Mouse (Mus musculus): Measurements from ENCODE around the gene C130050O18Rik. TPM values are rescaled to one million over a fixed set of nuclear protein-coding genes. Genes with fewer than 3 reads are reported as not detected.

The C130050O18Rik gene
- polyA plus RNA-seq, 1 experiment from 2014 or later, result 0.23 TPM

DNA sequence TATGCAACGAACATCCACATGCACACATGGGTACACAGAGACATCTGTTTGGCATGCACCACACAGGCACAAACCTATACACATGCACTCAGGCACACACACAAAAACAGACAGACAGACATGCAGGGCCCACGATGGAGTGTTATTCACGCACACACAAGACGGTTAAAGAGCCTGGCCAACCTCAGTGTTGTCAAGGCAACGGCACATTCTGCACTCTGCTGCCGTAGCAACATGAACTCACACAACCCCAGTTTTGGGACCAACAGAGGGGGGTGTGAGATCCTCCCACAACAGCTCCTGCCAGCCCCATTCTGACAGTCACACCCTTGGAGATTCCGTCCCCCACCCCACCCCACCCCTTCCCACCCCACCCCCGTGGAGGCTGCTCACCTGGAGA lies 29.9 kb downstream of the C130050O18Rik start:
- DNase-seq (ENCODE audit: low spot score) (peak; percentile 59), ATAC-seq (replicated peaks; ENCODE audit: low FRiP score) (peak; percentile 51; the same call in 1 of the 2 replicates)
- no peaks in the 10 kb centered on the region for H3K27me3 ChIP-seq (ENCODE audit: control insufficient read depth, insufficient read depth, low read length)
- no peaks in the 10 kb centered on the region for H3K36me3 ChIP-seq (ENCODE audit: control insufficient read depth, insufficient read depth, low read length)
- no peaks in the 10 kb centered on the region for H3K9me3 ChIP-seq (ENCODE audit: control insufficient read depth, low read length)
- peaks cover 13% of the 10 kb centered on the region for H3K4me1 ChIP-seq (replicated peaks; ENCODE audit: control insufficient read depth, insufficient read depth, low read length)
- no peak overlapping the region for H3K27ac ChIP-seq (ENCODE audit: low read depth, low read length)
- WGBS, result 37% methylated on average over 8 of the region's 8 CpGs
- no peak overlapping the region for H3K4me2 ChIP-seq (ENCODE audit: low read depth, low read length, severe bottlenecking)
- H3K4me3 ChIP-seq (ENCODE audit: low read depth, low read length), result no peak overlapping the region
- H3K9ac ChIP-seq (ENCODE audit: low read length), result no peak overlapping the region; the same call in 1 of the 2 replicates

DNA sequence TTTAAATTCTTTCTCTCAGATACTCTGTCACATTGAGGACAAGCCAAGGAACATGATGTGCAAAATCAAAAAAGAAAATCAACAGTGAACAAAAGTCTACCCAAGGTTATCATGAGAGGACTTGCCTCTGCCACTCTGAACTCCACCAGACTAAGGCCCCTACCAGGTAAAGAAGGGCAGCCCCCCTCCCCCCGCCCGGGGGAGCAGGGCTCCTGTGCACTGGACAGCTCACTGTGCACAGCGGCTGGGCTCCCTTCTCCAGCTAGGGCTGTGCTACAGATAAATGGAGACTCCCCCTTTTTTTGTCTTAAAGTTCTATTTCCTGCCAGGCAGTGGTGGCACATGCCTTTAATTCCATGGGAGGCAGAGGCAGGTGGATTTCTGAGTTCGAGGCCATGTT lies 32.7 kb downstream of the C130050O18Rik start:
- H3K27ac ChIP-seq (ENCODE audit: low read depth, low read length), result no peak overlapping the region
- no peak overlapping the region for H3K9ac ChIP-seq (ENCODE audit: low read length)
- WGBS, result 95% methylated on average over 4 of the region's 4 CpGs
- H3K4me2 ChIP-seq (ENCODE audit: low read depth, low read length, severe bottlenecking), result no peak overlapping the region
- H3K36me3 ChIP-seq (ENCODE audit: control insufficient read depth, insufficient read depth, low read length), result no peaks in the 10 kb centered on the region
- peaks cover 13% of the 10 kb centered on the region for H3K4me1 ChIP-seq (replicated peaks; ENCODE audit: control insufficient read depth, insufficient read depth, low read length)
- ATAC-seq (replicated peaks; ENCODE audit: low FRiP score), result no peak
- no peaks in the 10 kb centered on the region for H3K9me3 ChIP-seq (ENCODE audit: control insufficient read depth, low read length)
- H3K27me3 ChIP-seq (ENCODE audit: control insufficient read depth, insufficient read depth, low read length), result no peaks in the 10 kb centered on the region
- H3K4me3 ChIP-seq (ENCODE audit: low read depth, low read length), result no peak overlapping the region
- no peak for DNase-seq (ENCODE audit: low spot score)

DNA sequence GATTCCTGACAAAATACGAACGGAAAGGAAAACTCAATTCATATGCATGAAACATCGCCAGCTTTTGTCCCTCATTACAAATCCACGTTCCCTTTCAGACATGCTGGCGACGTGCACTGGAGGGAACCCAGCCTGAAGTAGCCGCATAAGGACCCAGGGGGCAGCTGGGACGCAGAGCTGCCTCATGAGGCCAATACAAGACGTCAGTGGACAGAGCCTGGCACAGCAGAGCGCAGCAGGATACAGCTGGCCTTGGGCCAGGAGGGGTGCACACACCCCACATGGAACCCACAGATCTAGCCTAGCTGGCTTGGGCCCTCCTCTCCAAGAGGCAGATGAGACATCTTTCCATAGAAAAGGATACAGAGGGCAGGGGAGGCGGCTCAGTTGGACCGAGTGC lies 33.4 kb downstream of the C130050O18Rik start:
- WGBS, result 89% methylated on average over 12 of the region's 12 CpGs
- Histone ChIP-seq H3K27me3 (ENCODE audit: control insufficient read depth, insufficient read depth, low read length) (no peaks in the 10 kb centered on the region), H3K36me3 (ENCODE audit: control insufficient read depth, insufficient read depth, low read length) (no peaks in the 10 kb centered on the region), H3K9me3 (ENCODE audit: control insufficient read depth, low read length) (no peaks in the 10 kb centered on the region), H3K4me3 (ENCODE audit: low read depth, low read length) (no peak overlapping the region), H3K4me1 (replicated peaks; ENCODE audit: control insufficient read depth, insufficient read depth, low read length) (peaks cover 13% of the 10 kb centered on the region), H3K4me2 (ENCODE audit: low read depth, low read length, severe bottlenecking) (no peak overlapping the region), H3K9ac (ENCODE audit: low read length) (no peak overlapping the region), H3K27ac (ENCODE audit: low read depth, low read length) (no peak overlapping the region)
- no peak for DNase-seq (ENCODE audit: low spot score)
- no peak for ATAC-seq (replicated peaks; ENCODE audit: low FRiP score)

DNA sequence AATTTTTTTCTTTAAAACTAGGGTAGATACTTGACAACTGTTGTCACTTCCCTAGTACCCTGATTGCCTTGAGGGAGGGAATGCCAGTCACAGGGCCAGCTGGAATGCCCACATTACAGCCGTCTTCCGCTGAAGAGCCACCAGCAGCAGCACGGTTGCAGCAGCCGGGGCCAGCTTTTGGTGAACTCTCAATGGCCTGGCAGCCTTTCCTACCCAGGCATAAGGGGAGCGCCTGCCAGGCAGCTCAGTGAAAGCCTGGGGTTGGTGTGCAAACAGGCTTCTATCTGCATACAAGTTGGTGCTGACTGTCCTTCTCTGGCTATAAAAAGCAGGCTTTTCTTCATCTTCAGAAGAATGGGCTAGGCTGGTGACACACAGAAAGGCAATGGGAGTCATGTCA lies 35.4 kb downstream of the C130050O18Rik start:
- Histone ChIP-seq H3K4me2 (ENCODE audit: low read depth, low read length, severe bottlenecking) (no peak overlapping the region), H3K9me3 (ENCODE audit: control insufficient read depth, low read length) (no peaks in the 10 kb centered on the region), H3K27me3 (ENCODE audit: control insufficient read depth, insufficient read depth, low read length) (no peaks in the 10 kb centered on the region), H3K4me1 (replicated peaks; ENCODE audit: control insufficient read depth, insufficient read depth, low read length) (peaks cover 1% of the 10 kb centered on the region), H3K4me3 (ENCODE audit: low read depth, low read length) (no peak overlapping the region), H3K27ac (ENCODE audit: low read depth, low read length) (no peak overlapping the region), H3K36me3 (ENCODE audit: control insufficient read depth, insufficient read depth, low read length) (no peaks in the 10 kb centered on the region), H3K9ac (ENCODE audit: low read length) (no peak overlapping the region)
- ATAC-seq (replicated peaks; ENCODE audit: low FRiP score) (no peak), DNase-seq (ENCODE audit: low spot score) (no peak)
- 89% methylated on average over 5 of the region's 5 CpGs for WGBS

DNA sequence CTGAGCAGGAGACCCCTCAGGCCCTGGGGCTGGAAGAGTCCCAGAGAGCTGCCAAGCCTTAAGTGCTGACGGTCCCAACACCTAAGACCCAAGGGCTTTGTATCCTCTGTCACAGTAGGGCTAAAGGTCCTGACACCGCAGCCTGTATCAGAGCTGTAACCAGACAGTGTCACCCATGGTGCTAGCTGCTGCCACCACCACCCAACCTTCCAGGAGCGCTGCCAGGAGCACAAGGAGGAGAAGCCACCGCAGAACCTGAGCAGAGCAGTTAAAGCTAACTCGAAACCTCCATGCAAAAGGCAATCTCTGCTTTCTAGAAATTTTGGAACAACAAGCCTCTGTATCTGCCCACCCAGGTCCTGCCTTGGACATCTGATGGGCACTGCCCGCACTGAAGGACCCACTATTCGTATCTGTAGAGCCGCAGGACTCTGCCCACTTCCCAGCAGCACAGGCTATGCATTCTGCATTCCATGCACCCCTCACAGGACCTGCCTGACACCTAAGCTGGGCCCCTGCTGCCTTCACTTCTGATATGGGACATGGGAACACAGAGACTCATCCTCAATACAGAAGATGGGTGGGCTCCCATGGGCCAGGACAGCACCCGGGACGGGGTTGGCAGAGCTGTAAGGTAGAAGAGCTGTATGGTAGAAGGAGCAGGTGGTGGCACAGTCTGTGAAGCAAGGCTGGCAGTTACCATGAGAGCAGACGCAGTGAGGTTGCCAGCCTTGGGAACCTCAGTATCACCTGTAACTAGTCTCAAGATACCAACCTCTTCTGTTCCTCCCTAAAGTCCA lies 36.0 kb downstream of the C130050O18Rik start:
- H3K27ac ChIP-seq (ENCODE audit: low read depth, low read length), result no peak overlapping the region
- no peaks in the 10 kb centered on the region for H3K4me1 ChIP-seq (replicated peaks; ENCODE audit: control insufficient read depth, insufficient read depth, low read length)
- no peaks in the 10 kb centered on the region for H3K36me3 ChIP-seq (ENCODE audit: control insufficient read depth, insufficient read depth, low read length)
- no peak for ATAC-seq (replicated peaks; ENCODE audit: low FRiP score)
- H3K9me3 ChIP-seq (ENCODE audit: control insufficient read depth, low read length), result no peaks in the 10 kb centered on the region
- no peak overlapping the region for H3K4me2 ChIP-seq (ENCODE audit: low read depth, low read length, severe bottlenecking)
- H3K27me3 ChIP-seq (ENCODE audit: control insufficient read depth, insufficient read depth, low read length), result no peaks in the 10 kb centered on the region
- no peak overlapping the region for H3K4me3 ChIP-seq (ENCODE audit: low read depth, low read length)
- no peak overlapping the region for H3K9ac ChIP-seq (ENCODE audit: low read length)
- 93% methylated on average over 11 of the region's 11 CpGs for WGBS
- DNase-seq (ENCODE audit: low spot score), result no peak

DNA sequence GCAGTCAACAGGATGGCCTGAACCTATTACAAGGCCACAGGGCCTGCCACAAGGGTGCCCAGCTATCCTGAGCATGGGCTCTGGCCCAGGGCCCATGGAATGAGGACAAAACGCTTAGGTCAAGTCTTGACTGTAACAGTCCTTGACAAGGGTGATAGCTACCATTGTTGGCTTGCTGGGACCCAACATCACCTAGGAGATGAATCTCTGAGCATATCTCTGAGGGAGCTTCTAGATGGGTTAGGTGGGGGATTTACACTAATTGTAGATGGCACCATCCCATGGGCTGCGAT lies 36.6 kb downstream of the C130050O18Rik start:
- no peak overlapping the region for H3K9ac ChIP-seq (ENCODE audit: low read length)
- H3K27me3 ChIP-seq (ENCODE audit: control insufficient read depth, insufficient read depth, low read length), result no peaks in the 10 kb centered on the region
- H3K27ac ChIP-seq (ENCODE audit: low read depth, low read length), result no peak overlapping the region
- no peak for DNase-seq (ENCODE audit: low spot score)
- no peak for ATAC-seq (replicated peaks; ENCODE audit: low FRiP score)
- no peaks in the 10 kb centered on the region for H3K9me3 ChIP-seq (ENCODE audit: control insufficient read depth, low read length)
- 97% methylated on average over 2 of the region's 2 CpGs for WGBS
- no peaks in the 10 kb centered on the region for H3K36me3 ChIP-seq (ENCODE audit: control insufficient read depth, insufficient read depth, low read length)
- H3K4me3 ChIP-seq (ENCODE audit: low read depth, low read length), result no peak overlapping the region
- H3K4me2 ChIP-seq (ENCODE audit: low read depth, low read length, severe bottlenecking), result no peak overlapping the region
- H3K4me1 ChIP-seq (replicated peaks; ENCODE audit: control insufficient read depth, insufficient read depth, low read length), result no peaks in the 10 kb centered on the region

DNA sequence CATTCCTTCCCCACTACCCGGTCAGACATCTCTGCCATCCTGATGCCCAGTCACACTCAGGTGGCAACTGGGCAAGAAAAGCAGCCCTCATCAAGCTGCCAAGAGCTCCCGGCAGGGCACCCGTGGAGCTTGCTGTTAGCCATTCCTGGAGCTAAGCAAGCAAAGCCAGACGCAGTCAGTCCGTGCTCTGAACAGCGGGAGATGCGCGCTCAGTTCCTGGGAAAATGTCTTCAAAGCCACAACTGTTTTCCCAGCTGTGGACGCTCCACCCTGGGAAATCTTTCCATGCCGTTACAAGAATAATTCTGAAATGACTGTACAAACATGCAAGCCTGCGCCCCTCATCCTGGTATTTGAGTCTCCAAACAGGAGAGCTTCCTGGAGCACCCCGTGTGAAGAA lies 37.3 kb downstream of the C130050O18Rik start:
- 83% methylated on average over 12 of the region's 12 CpGs for WGBS
- no peaks in the 10 kb centered on the region for H3K27me3 ChIP-seq (ENCODE audit: control insufficient read depth, insufficient read depth, low read length)
- no peaks in the 10 kb centered on the region for H3K36me3 ChIP-seq (ENCODE audit: control insufficient read depth, insufficient read depth, low read length)
- H3K4me2 ChIP-seq (ENCODE audit: low read depth, low read length, severe bottlenecking), result no peak overlapping the region
- DNase-seq (ENCODE audit: low spot score), result no peak
- H3K9ac ChIP-seq (ENCODE audit: low read length), result no peak overlapping the region
- H3K27ac ChIP-seq (ENCODE audit: low read depth, low read length), result no peak overlapping the region
- ATAC-seq (replicated peaks; ENCODE audit: low FRiP score), result no peak
- no peaks in the 10 kb centered on the region for H3K9me3 ChIP-seq (ENCODE audit: control insufficient read depth, low read length)
- H3K4me3 ChIP-seq (ENCODE audit: low read depth, low read length), result no peak overlapping the region
- no peaks in the 10 kb centered on the region for H3K4me1 ChIP-seq (replicated peaks; ENCODE audit: control insufficient read depth, insufficient read depth, low read length)

DNA sequence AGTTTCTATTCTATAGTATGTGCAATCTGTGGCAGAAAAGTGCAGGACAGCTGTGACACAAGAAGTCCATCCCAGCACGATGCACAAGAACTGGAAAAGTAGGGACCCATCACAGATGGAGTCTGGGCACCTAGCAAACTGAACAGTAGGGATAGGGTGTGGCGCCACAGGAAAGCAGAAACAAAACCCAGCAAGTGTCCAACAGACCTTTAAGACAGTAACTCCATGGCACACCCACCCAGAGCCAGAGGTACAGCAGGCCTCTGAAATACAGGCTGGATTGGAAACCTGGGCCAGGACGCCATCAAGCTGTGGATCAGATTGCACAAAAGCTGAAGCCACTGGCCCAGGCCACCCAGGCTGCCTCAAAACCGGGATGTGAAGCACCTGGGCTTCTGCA lies 37.9 kb downstream of the C130050O18Rik start:
- ATAC-seq (replicated peaks; ENCODE audit: low FRiP score) (no peak), DNase-seq (ENCODE audit: low spot score) (no peak)
- H3K9me3 ChIP-seq (ENCODE audit: control insufficient read depth, low read length), result no peaks in the 10 kb centered on the region
- H3K4me1 ChIP-seq (replicated peaks; ENCODE audit: control insufficient read depth, insufficient read depth, low read length), result no peaks in the 10 kb centered on the region
- H3K4me2 ChIP-seq (ENCODE audit: low read depth, low read length, severe bottlenecking), result no peak overlapping the region
- H3K36me3 ChIP-seq (ENCODE audit: control insufficient read depth, insufficient read depth, low read length), result no peaks in the 10 kb centered on the region
- no peak overlapping the region for H3K9ac ChIP-seq (ENCODE audit: low read length)
- 75% methylated on average over 4 of the region's 4 CpGs for WGBS
- H3K27me3 ChIP-seq (ENCODE audit: control insufficient read depth, insufficient read depth, low read length), result no peaks in the 10 kb centered on the region
- H3K27ac ChIP-seq (ENCODE audit: low read depth, low read length), result no peak overlapping the region
- no peak overlapping the region for H3K4me3 ChIP-seq (ENCODE audit: low read depth, low read length)

DNA sequence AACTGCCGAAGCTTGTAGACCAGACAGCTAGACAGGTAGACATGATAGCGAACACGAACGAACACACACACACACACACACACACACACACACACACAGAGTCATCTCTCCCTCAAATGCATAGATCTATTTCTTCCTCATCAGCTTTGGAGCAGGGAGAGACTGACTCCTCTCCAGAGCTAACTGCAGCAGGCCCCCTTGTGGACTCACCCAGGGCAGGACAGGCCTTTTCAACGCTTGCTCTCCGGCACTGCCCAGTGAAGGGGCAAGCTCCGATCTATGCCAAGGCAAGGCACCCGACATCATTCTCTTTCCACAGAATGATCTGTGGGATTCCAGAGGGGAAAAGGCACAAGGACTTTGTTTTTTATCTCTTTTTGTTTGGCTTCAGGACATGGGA lies 40.2 kb downstream of the C130050O18Rik start:
- Histone ChIP-seq H3K4me2 (ENCODE audit: low read depth, low read length, severe bottlenecking) (no peak overlapping the region), H3K27ac (ENCODE audit: low read depth, low read length) (no peak overlapping the region), H3K9ac (ENCODE audit: low read length) (no peak overlapping the region), H3K9me3 (ENCODE audit: control insufficient read depth, low read length) (no peaks in the 10 kb centered on the region), H3K4me1 (replicated peaks; ENCODE audit: control insufficient read depth, insufficient read depth, low read length) (no peaks in the 10 kb centered on the region), H3K36me3 (ENCODE audit: control insufficient read depth, insufficient read depth, low read length) (no peaks in the 10 kb centered on the region), H3K4me3 (ENCODE audit: low read depth, low read length) (no peak overlapping the region), H3K27me3 (ENCODE audit: control insufficient read depth, insufficient read depth, low read length) (no peaks in the 10 kb centered on the region)
- DNase-seq (ENCODE audit: low spot score) (no peak), ATAC-seq (replicated peaks; ENCODE audit: low FRiP score) (no peak)
- 87% methylated on average over 8 of the region's 8 CpGs for WGBS
